Mouse (Mus musculus) left cerebral cortex, postnatal 10 days (tissue): ENCODE measurements around the gene Atp13a1. TPM values are rescaled to one million over a fixed set of nuclear protein-coding genes. Genes with fewer than 3 reads are reported as not detected.
A peak's percentile ranks its signal among the peaks of the same experiment; 100 is the strongest.

ENCODE experiments used
- DNase-seq, 2 experiments: peaks; one replicate each; pipeline ENCODE4 v3.0.0; 2021 to 2022; ENCODE audit warnings: low spot score in 2 of 2, mixed read lengths in 1 of 2; ENCODE audit errors: extremely low spot score in 1 of 2
- intact Hi-C: fragments of 180-260 bp; cut with DNase I; formaldehyde crosslinking; loops from one replicate; pipeline ENCODE4 v1.15.1; 2025
- total RNA-seq, 2 experiments: library from RNA; stranded (reverse); gene quantifications; 2 replicates each; pipeline ENCODE4 v1.2.3; 2021

The Atp13a1 gene
- total RNA-seq, 2 experiments from 2014 or later = 44.8 to 48.2 TPM

DNA sequence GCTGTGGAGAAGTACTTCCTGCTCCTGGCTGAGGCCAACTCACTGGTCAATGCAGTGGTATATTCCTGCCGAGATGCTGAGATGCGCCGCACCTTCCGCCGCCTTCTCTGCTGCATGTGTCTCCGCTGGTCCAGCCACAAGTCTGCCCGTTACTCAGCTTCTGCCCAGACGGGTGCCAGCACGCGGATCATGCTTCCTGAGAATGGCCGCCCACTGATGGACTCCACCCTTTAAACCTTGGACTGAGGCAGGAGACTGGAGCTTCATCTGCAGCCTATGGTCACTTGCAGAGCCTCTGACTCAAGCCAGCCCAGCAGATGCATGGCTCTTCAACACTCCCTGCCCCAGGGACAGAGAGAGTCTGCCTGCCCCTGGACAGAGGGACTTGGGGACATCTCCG, 35.4 kb downstream of the Atp13a1 start:
- intact Hi-C loops = no loop called here
- no peak for DNase-seq

DNA sequence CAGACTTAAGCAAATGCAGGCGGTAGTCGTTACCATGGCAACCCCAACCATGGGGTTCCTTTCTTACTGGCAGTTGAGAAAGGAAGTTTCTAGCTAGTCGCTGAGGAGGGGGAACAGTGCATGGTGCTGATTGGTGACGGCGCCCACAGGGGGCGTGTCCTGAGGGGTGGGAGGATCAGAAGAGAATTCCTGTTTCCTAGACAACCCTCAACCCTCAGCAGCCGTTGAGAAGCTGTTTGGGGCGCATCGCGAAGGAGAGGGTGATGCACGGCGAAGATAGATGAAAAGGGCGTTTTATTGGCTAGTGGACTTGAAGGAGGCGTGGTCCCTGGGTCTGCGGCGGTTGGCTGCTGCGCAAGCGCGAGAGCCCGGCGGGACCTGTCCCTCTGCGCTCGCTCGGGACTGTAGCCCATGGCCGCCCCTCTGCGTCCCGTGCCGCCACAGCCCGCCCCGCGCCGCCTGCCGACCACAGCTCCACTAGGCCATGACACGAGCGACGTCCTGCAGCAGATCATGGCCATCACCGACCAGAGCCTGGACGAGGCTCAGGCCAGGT, 41.4 kb downstream of the Atp13a1 start, which contains the start of gene Pbx4:
TSS of gene Pbx4 (plus strand) at position 194 of the 556 bp plus-strand sequence.
- intact Hi-C loops = no loop called here
- DNase-seq = peak; percentile 95

DNA sequence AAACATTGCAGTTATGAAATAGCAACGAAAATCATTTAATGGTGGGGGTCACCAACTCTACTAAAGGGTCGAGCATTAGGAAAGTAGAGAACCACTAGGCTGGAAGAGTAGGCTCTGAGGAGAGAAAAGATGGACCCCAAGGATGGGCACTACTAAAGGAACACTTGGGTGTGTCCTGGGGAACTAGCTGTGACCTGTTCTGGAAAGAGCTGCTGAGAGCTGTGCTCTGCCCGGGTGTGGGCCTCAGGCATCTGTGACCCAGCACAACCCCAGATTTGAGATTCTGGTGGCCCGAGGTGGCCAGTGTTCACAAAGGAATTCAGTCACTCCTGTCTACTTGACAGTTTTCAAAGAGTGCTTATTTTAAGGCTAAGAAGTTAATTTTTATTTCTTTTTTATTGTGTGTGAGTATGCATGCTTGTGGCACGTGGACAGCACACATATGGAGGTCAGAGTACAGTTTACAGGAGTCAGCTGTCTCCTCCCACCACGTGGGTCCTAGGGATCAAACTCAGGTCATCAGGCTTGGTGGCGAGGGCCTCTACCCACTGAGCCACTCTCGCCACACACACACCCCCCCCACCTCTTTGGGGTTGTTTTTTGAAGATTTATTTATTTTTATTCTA, 46.2 kb downstream of the Atp13a1 start:
- no peak for DNase-seq
- intact Hi-C loops = no loop called here

DNA sequence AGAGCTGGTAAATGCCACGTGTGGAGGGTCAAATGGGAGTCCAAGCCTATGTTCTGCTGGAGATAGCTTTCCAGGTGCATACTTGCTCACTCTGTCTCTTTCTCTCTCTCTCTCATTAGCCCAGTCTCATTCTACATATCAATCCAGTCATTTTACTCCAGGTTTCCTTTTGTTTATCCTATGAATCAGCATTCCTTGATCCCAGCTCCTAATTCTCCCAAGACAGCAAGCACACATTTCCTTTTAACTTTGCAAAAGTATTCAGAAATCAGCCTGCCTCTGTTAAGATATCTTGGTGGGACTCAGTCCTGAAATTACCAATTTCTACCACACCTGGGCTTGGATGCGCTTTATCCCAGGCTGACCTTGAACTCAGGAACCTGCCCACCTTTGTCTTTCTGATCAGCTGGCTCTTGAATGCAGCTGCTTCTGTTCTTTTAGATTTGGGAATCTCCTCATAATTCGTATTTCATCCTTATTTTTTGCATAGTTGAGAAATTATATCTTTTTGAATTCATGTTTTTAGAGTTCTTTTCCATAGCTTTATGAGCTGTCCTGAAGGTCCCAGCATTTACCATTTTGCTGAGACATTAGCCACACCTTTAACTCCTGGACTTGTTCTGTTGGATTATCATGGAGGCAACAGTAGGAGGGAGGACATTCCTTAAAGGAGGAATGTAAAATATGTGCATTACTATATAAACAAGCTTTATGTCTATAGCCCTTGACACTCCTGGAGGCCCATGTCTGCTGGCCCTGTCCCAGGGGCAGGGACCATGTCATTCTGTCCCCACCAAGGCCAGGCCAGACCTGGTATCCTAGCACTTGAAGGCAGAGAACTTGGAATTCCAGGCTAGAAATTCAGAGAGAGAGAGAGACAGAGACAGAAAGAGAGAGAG, 56.5 kb downstream of the Atp13a1 start:
- intact Hi-C loops = no loop called here
- no peak for DNase-seq

DNA sequence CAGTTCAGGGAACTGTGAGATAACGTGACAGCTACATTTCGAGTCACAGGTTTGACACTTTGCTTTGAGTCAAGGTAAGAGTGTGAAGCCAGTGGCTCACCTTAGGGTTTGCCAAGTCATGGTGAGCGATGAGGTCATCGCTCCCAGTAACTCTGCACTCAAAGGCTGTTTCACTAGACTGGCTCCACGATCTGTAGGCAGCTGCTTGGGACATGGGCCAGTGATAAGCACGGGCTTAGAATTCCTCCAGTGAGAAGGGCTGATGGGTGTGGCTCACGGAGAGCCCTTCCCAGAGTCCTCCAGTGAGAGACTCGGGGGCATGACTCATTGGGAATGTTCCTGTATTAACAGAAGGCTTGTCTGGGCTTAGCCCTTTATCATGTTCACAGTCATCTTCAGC, 58.0 kb downstream of the Atp13a1 start:
- no peak for DNase-seq
- intact Hi-C loops = no loop called here

DNA sequence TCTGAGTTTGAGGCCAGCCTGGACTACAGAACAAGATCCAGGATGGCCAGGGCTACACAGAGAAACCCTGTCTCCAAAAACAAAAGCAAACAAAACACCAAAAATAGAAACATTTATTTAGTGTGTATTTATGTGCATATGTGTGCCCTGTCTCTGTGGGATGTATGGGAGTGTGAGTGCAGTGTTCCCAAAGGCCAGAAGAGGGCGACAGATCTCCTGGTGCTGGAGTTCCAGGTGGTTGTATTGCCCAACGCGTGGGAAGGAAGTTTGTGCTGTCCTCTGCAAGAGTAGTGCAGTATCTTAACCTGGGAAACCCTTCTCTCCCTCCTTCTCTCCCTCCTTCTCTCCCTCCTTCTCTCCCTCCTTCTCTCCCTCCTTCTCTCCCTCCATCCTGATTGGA, 58.9 kb downstream of the Atp13a1 start:
- no peak for DNase-seq
- intact Hi-C loops = no loop called here

DNA sequence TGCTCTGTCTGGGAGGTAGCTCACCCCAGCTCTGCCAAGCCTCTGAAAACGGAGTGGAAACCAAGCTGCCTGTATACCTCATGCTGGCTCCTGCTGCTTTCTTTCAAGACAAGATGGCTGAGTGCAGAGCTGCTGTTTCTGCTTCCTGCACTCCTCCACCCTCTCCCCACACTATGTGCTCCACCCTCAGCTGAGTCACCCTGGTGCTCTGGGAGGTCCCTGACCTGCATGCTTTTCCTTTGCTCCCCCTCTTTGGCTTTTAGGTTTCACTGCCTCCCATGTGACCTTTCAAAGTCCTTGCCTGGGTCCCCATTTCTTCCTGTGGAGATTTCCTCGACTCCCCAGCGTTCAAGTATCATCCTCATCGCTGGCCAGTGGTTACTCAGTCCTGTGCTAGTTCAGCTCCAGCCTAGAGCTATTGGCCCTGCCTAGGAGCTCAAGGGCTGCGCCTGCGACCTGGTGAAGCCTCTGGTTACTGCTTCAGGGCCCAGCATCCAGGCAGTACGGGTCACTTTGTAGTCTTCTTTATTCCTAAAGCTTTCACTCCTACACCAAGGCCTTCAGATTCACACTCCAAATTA, 60.1 kb downstream of the Atp13a1 start:
- no peak for DNase-seq
- intact Hi-C loops = no loop called here

DNA sequence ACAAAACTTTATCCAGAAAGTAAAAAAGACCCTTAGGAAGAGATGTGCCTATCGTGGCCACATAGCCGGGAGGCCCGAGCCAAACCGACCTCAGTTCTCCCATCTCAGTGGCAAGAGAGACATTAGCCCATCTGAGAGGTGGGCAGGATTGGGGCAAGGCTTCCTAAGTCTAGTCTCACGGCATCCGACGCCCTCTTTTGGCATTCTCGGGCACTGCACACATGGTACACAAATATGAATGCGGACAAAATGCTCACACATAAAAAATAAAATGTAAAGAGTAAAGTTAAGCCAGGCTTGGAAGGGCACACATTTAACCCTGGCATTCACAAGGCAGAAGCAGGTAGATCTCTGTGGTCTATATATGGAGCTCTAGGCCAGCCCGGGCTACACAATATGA, 62.9 kb downstream of the Atp13a1 start:
- intact Hi-C loops = no loop called here
- no peak for DNase-seq

Other genes with a start within 250 kb of the Atp13a1 start
- 10 to 100 TPM; 17.3 to 18.6 TPM for gene Zfp868, start 165.6 kb upstream of the Atp13a1 start, total RNA-seq
- gene Zfp964, start 136.7 kb upstream of the Atp13a1 start, total RNA-seq = 1 to 10 TPM; 3.1 to 3.5 TPM
- 10 to 100 TPM; 16.8 to 17.1 TPM for gene Zfp869, start 80.4 kb upstream of the Atp13a1 start, total RNA-seq
- gene Zfp963, start 41.2 kb upstream of the Atp13a1 start, total RNA-seq = 1 to 10 TPM; 3.9 to 4.5 TPM
- gene Gm20422, start 16.3 kb upstream of the Atp13a1 start, total RNA-seq = 1 to 10 TPM in 1 of 2 experiments, not detected in 1; 2.8 TPM
- 10 to 100 TPM; 30.8 to 31.1 TPM for gene Zfp866, start within 50 bp of the Atp13a1 start, total RNA-seq
- 10 to 100 TPM; 30.6 to 31.6 TPM for gene Gmip, start 17.5 kb downstream of the Atp13a1 start, total RNA-seq
- 1 to 10 TPM; 1.9 to 2.2 TPM for gene Lpar2, start 31.3 kb downstream of the Atp13a1 start, total RNA-seq
- 10 to 100 TPM; 20.6 to 25.4 TPM for gene Pbx4, start 41.3 kb downstream of the Atp13a1 start, total RNA-seq
- gene Cilp2, start 96.5 kb downstream of the Atp13a1 start, total RNA-seq = 1 to 10 TPM; 2.5 to 2.6 TPM
- gene Tssk6, start 111.0 kb downstream of the Atp13a1 start, total RNA-seq = under 1 TPM; 0.26 to 0.53 TPM
- 100 to 1,000 TPM; 111 to 119 TPM for gene Ndufa13, start 111.4 kb downstream of the Atp13a1 start, total RNA-seq
- gene Yjefn3, start 111.5 kb downstream of the Atp13a1 start, total RNA-seq = 10 to 100 TPM; 16.9 to 17.5 TPM
- 10 to 100 TPM; 24.8 to 30.0 TPM for gene Gatad2a, start 205.2 kb downstream of the Atp13a1 start, total RNA-seq